Mouse (Mus musculus) liver, embryonic 14.5 days (tissue): ENCODE measurements around the gene St6galnac4. TPM values are rescaled to one million over a fixed set of nuclear protein-coding genes. Genes with fewer than 3 reads are reported as not detected.

Experiments used
- ATAC-seq: fragments of 200-750 bp; cut with Nextera tagmentation; 2 replicates; pipeline ENCODE4 v1.8.0; 2017; ENCODE audit warnings: moderate number of reproducible peaks, mild to moderate bottlenecking, moderate library complexity; ENCODE audit not compliant: insufficient read depth
- DNase-seq, 3 experiments: peaks; one replicate each; pipeline ENCODE4 v3.0.0-alpha.2; 2012 to 2013; ENCODE audit warnings: low read depth in 3 of 3, low spot score in 3 of 3
- H3K27ac ChIP-seq: fragments of 300-500 bp; sonication (generic); 2 replicates; pipeline ENCODE4 v1.5.1; 2014; ENCODE audit warnings: moderate library complexity, mild to moderate bottlenecking, control low read depth, inconsistent platforms
- H3K27me3 ChIP-seq: fragments of 300-500 bp; sonication (generic); 2 replicates; pipeline ENCODE4 v1.6.1; 2014; ENCODE audit warnings: mild to moderate bottlenecking, low read length, moderate library complexity; ENCODE audit not compliant: control insufficient read depth, insufficient read depth
- H3K36me3 ChIP-seq: fragments of 300-500 bp; sonication (generic); replicated peaks from 2 replicates; pipeline ENCODE4 v1.6.1; 2014; ENCODE audit warnings: low read depth; ENCODE audit not compliant: control insufficient read depth, insufficient read depth
- H3K4me1 ChIP-seq, 2 experiments: fragments of 200-500 bp in 1 of 2; fragments of 300-500 bp in 1 of 2; sonication (generic) in 1 of 2; replicated peaks; 2 replicates each; pipeline ENCODE4 v1.6.1; 2012 to 2014; ENCODE audit warnings: antibody characterized with exemption in 1 of 2, inconsistent platforms in 1 of 2, low read length in 1 of 2; ENCODE audit not compliant: control insufficient read depth in 2 of 2, insufficient read depth in 2 of 2
- H3K4me2 ChIP-seq: fragments of 300-500 bp; sonication (generic); 2 replicates; pipeline ENCODE4 v1.6.1; 2014; ENCODE audit warnings: low read depth, mild to moderate bottlenecking, control low read depth, moderate library complexity
- H3K4me3 ChIP-seq, 2 experiments: fragments of 200-500 bp in 1 of 2; fragments of 300-500 bp in 1 of 2; sonication (generic) in 1 of 2; 2 replicates each; pipeline ENCODE4 v1.5.1; 2012 to 2014; ENCODE audit warnings: low read depth in 2 of 2, low read length in 2 of 2, mild to moderate bottlenecking in 2 of 2, control low read depth in 1 of 2, inconsistent platforms in 1 of 2, moderate library complexity in 1 of 2; ENCODE audit not compliant: insufficient read depth in 1 of 2
- H3K9ac ChIP-seq: fragments of 300-500 bp; sonication (generic); replicated peaks from 2 replicates; pipeline ENCODE4 v1.6.1; 2014; ENCODE audit warnings: mild to moderate bottlenecking, control low read depth, moderate library complexity
- H3K9me3 ChIP-seq: fragments of 300-500 bp; sonication (generic); 2 replicates; pipeline ENCODE4 v1.6.1; 2016; ENCODE audit warnings: low read length, mixed read lengths; ENCODE audit not compliant: control insufficient read depth
- CTCF ChIP-seq: IDR thresholded peaks from 2 replicates; pipeline ENCODE4 v1.5.1; 2016; ENCODE audit warnings: antibody characterized with exemption, low read depth, control low read depth
- EP300 ChIP-seq: IDR thresholded peaks from 2 replicates; pipeline ENCODE4 v1.6.1; 2016; ENCODE audit warnings: antibody characterized with exemption, low read depth
- WGBS: fragments of 180-500 bp; shearing (Covaris S2); extraction: QIAGEN DNeasy Blood & Tissue Kit; methylation state at CpG from one replicate; pipeline ENCODE4 v1.1.7; 2014; ENCODE audit not compliant: insufficient replicate concordance; 5-methylcytosine and 5-hydroxymethylcytosine counted together
- polyA plus RNA-seq, 2 experiments: library from polyadenylated mRNA; depleted of rRNA in 1 of 2; stranded (reverse) in 1 of 2; unstranded in 1 of 2; fragments of >200 nt; fragmentation: Nextera tagmentation in 1 of 2; extraction: Ambion mirVana in 1 of 2; gene quantifications; 2 replicates each; pipeline versions ENCODE4 v1.2.1 to v1.2.3; 2012 to 2014

Gene St6galnac4
- polyA plus RNA-seq, 2 experiments = 5.4 to 6.2 TPM

DNA sequence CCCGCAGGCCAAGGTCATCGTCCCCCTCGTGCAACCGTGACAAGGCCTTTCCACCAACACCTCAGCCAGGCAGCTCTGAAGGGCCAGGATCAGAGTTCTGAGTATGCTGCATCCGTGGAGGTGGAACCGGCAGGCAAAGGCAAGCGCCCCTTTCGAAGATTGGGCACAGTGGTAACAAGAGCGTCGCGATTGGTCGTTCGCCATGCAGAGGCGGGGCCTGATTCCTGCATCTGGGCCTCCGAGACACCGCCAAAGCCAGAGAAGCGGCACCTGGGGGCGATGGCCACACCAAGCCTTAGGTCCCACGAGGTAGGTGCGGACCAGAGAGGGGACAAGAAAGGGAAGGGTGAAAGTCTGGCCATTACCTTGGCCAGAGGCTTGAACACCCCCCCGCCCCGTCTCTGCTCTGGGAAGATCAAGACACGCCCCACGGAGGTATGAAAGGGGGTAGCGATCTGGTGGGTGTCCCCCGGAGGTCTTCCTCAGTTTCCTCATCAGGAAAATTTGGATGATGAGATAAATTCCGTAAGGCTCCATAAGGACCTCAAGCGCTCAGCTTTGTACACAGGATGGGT, 11.2 kb upstream of the St6galnac4 start, which contains the start of gene 9430097D07Rik:
9430097D07Rik (minus strand) TSS at position 99 of the 575 bp plus-strand sequence.
- Histone ChIP-seq H3K27me3 (peaks cover 7% of the 10 kb centered on the region), H3K9me3 (no peaks in the 10 kb centered on the region), H3K27ac (no peak within 1 kb of the TSS), H3K4me3 (peak within 1 kb of the TSS in 1 of 2 experiments; percentile 40; a peak in 2 of 4 replicates), H3K4me2 (peak within 1 kb of the TSS; percentile 67), H3K4me1 (peaks cover 3 to 10% of the 10 kb centered on the region in 2 experiments; a peak in 3 of 4 replicates), H3K9ac (no peak within 1 kb of the TSS), H3K36me3 (no peaks in the 10 kb centered on the region)
- DNase-seq = peak in 1 of 3 experiments; percentile 33
- 14% methylated on average over 28 of the region's 28 CpGs for WGBS
- no peak for TF ChIP-seq CTCF
- TF ChIP-seq EP300 = no peak
- ATAC-seq = 0 out of 2 replicates have a peak, but pooled peaks have one; percentile 19

DNA sequence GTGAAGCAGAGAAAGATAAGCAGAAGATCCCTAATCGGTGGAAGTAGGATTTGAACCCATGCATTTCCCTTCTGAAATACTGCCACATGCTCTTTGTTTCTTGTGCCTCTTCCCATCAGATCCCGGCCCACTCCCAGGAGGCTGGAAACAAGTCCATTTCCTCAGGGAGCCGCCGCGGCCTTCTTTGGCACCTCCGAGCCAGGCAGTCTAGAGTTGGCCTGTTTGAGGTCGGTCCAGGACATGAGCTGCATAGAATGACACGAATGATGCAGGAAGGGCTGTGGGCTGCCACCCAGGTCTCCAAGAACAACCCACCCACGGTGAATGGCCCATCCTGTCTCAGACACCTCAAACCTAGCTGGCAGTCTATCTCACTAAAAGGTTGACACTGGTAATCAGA, 10.4 kb upstream of the St6galnac4 start:
- 71% methylated on average over 9 of the region's 9 CpGs for WGBS
- Histone ChIP-seq H3K4me1 (peaks cover 5 to 8% of the 10 kb centered on the region in 2 experiments), H3K36me3 (no peaks in the 10 kb centered on the region), H3K27ac (no peak overlapping the region), H3K9me3 (no peaks in the 10 kb centered on the region), H3K27me3 (peaks cover 7% of the 10 kb centered on the region), H3K4me2 (no peak overlapping the region), H3K9ac (no peak overlapping the region), H3K4me3 (no peak overlapping the region)
- ATAC-seq (no peak), DNase-seq (no peak)
- no peak for TF ChIP-seq EP300
- no peak for TF ChIP-seq CTCF

DNA sequence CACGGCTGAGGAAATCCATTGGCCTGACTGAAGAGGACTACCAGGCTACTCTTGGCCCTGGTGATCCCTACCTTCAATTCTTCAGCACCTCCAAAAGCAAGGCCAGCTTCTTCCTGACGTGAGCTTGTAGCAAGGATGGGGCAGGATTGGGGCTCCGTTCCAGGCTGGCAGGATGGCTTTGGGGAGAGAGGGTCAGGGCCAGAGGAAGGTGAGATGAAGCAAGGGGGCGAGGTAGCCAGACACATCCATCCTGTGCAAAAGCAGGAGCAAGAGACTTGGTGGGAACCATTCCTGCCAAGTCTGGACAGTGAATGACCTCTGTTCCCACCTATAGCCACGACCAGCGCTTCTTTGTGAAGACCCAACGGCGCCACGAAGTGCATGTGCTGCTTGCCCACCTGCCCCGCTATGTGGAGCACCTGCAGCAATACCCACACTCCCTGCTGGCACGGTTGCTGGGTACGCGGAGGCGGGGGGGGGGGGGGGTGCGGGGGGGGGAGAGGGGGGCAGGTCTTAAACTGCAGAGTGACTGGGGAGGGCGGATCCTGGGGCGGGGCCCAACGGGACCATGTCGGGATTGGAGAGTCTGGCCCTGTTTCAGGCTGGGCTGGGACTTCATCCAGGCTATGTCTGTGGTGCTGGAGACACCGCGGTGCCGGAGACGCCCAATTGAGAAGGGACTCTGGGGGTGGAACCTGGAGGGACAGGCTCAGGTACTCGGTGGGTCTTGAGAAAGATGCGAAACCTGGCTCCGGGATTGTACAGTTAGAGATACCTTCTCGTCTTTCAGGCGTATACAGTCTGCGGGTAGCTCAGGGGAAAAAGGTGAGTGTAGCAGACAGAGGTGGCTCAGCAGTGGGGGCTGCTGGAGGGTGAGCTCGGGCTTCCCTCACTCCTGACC, 8.5 kb upstream of the St6galnac4 start:
- TF ChIP-seq CTCF = no peak
- no peak for TF ChIP-seq EP300
- H3K4me2 ChIP-seq = no peak overlapping the region
- H3K36me3 ChIP-seq = no peaks in the 10 kb centered on the region
- H3K27ac ChIP-seq = no peak overlapping the region
- H3K27me3 ChIP-seq = peaks cover 7% of the 10 kb centered on the region
- 39% methylated on average over 25 of the region's 30 CpGs for WGBS
- H3K9ac ChIP-seq = no peak overlapping the region
- ATAC-seq (no peak), DNase-seq (no peak)
- no peak overlapping the region for H3K4me3 ChIP-seq
- H3K4me1 ChIP-seq = peaks cover 9% of the 10 kb centered on the region in 2 experiments
- no peaks in the 10 kb centered on the region for H3K9me3 ChIP-seq

- peak overlapping the region; percentile 34 for H3K4me2 ChIP-seq
- no peaks in the 10 kb centered on the region for H3K36me3 ChIP-seq
- H3K27ac ChIP-seq = no peak overlapping the region
- TF ChIP-seq CTCF (no peak), EP300 (no peak)
- peak in 1 of 3 experiments; percentile 33 for DNase-seq
- peak overlapping the region in 1 of 2 experiments; percentile 32; a peak in 1 of 4 replicates for H3K4me3 ChIP-seq
- no peaks in the 10 kb centered on the region for H3K9me3 ChIP-seq
- no peak overlapping the region for H3K9ac ChIP-seq
- H3K27me3 ChIP-seq = peaks cover 7% of the 10 kb centered on the region; the same call in 1 of the 2 replicates
- 39% methylated on average over 19 of the region's 19 CpGs for WGBS
- ATAC-seq = peak; percentile 38; the same call in 1 of the 2 replicates
- H3K4me1 ChIP-seq = peaks cover 4 to 14% of the 10 kb centered on the region in 2 experiments; a peak in 3 of 4 replicates
Measured at GRCm38 (mm10) chr2:32581450-32582095, 5.3 kb upstream of the St6galnac4 start.
